Mouse (Mus musculus) left cerebral cortex, postnatal 36 days (tissue): ENCODE measurements at regions not wholly inside any gene's neighbourhood (a gene's known extent, or its start where the extent isn't known, plus 50 kb on each side); places are given as distances from the start of the nearest gene placed in this dataset.

Experiments
- DNase-seq, 2 experiments: peaks; one replicate each; pipeline ENCODE4 v3.0.0; 2021 to 2022; ENCODE audit warnings: low spot score in 2 of 2, mixed read lengths in 1 of 2
- intact Hi-C: fragments of 180-260 bp; cut with DNase I; formaldehyde crosslinking; loops from one replicate; pipeline ENCODE4 v1.15.1; 2025

- DNase-seq, result no peak
- intact Hi-C loops, result loop anchor here (5.0 kb wide), 2 partner anchors 38 to 302 kb away; no protein-coding TSS in a partner anchor
These were observed 234.6 kb downstream of the Sox4 start for GRCm38 (mm10) chr13:28718868-28719265.

DNA sequence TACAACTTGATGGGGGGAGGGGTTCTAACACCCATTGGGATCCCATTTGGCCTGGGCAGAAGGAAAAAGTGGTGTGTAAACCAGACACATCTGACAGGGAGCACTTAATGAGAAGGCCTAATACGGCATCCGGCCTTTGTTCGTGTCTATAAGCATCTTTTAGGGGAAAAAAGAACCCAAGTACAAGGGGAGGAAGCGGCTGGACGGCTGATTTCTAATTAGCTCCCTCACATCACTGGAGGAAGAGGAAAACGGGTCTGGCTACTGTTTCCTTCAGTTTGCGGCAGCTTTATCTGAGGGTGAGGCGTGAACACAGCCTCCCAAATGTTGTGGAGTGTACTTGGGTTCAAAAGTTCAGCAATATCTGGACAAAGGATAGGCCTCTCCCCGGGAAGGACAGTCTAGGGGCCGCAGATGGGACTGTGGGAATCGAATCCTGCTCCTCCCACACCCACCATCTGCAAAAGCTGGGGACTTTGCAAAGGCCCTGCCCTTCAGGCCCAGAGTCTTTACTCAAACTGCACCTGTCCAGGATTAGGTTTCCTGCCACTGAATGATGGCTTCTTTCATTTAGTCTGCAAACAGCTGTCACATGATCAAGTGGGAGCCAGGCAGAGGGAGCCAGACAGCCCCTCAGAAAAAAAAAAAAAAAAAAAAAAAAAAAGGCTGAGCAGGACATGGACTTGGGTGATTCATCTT lies 235.2 kb downstream of the Sox4 start:
- intact Hi-C loops, result loop anchor here (5.0 kb wide), 2 partner anchors 39 to 301 kb away; no protein-coding TSS in a partner anchor

DNA sequence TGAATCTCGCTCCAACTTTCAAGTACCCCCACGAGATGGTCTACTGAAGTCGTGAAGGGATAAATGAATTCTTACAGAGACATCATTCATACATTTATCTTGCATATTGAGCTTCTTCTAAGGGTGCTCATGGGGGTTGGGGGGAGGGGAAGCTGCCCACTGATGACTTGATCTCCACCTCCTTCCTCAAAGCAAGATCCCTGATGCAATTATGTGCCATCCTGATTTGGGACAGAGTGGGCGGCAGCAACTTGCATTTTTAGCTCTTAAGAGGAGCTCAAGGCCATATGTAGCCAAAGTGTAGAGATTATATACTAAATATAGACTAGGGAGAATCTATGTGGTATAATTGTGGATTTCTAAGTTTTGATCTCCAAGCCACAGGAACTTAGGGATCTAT lies 236.1 kb downstream of the Sox4 start:
- intact Hi-C loops, result loop anchor here (5.0 kb wide), 2 partner anchors 40 to 300 kb away; no protein-coding TSS in a partner anchor
- no peak for DNase-seq

More for the DNA sequence above, 235.2 kb downstream of the Sox4 start:
- DNase-seq, result no peak

DNA sequence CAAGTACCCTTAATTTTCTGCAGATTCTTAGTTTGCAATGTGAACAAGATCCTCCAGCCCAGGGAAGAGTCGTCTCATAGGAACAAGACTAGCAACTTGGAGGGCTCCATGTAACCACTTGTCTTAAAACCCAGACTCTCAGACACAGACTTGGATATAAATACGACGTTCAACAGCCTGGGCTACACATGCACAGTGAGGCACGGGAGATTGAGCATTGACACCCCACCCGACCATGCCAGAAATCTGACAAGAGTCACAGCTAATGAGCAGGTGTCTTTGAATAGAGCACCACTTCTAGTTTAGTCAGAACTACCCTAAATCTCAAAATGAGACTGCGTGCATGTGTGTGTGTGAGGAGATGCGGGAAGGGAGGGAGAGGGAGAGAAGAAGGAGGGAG lies 243.5 kb downstream of the Sox4 start:
- intact Hi-C loops, result no loop called here
- DNase-seq, result no peak

- intact Hi-C loops, result no loop called here
- no peak for DNase-seq
These were observed 252.2 kb downstream of the Sox4 start for GRCm38 (mm10) chr13:28701309-28701708.

- intact Hi-C loops, result no loop called here
These were observed 253.4 kb downstream of the Sox4 start for GRCm38 (mm10) chr13:28700081-28700480.

GRCm38 (mm10) chr13:28699490-28700032 lies 254.0 kb downstream of the Sox4 start:
- DNase-seq, result no peak
- intact Hi-C loops, result no loop called here

More at GRCm38 (mm10) chr13:28700081-28700480, 253.4 kb downstream of the Sox4 start:
- DNase-seq, result no peak

DNA sequence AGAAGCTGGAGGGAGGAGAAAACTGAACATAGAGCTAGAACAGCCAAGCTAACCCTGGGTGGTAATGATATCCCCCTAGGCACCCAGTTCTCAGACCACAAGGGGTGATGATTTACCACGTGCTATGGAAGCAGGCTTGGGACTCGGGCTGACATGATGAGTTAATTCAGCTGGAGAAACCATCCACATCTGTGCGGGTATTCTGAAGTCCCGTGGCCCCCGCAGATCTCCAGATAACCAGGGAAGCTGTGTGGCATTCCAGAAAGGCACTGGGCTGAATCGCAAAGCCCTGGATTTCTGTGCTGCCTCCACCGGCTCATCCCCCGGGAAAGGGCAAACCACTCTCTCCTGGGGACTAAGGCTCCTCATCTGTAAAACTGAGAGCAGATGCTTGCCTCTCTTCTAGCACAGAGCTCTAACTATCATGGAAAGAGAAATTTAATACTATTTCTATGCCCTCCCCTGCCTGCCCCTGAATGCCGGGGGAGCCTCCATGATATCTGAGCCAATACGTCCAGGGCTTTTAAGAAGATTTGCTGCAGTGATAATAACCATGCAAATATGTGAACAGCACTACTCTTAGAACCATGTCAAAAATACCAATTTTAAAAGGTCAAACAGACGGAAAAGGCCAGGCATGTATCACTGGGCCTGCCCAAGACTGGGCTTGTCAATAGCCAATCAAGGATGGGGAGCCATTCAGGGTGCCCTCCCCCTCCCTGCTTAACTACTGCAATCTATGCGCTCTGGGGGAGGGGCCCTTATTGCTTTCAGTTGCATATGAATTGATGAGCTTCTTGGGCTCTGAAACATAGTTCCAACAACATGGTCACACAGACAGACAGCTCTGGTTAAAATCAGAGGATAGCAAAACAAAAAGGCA lies 255.5 kb downstream of the Sox4 start:
- intact Hi-C loops, result no loop called here
- DNase-seq, result no peak

GRCm38 (mm10) chr13:28693078-28693477 lies 260.4 kb downstream of the Sox4 start:
- no peak for DNase-seq
- intact Hi-C loops, result no loop called here

- peak; percentile 27 to 40 for DNase-seq
- intact Hi-C loops, result no loop called here
These were observed 260.9 kb downstream of the Sox4 start for GRCm38 (mm10) chr13:28692587-28692986.

- intact Hi-C loops, result no loop called here
- no peak for DNase-seq
These were observed 262.9 kb downstream of the Sox4 start for GRCm38 (mm10) chr13:28690511-28691160.

- intact Hi-C loops, result no loop called here
These were observed 265.7 kb downstream of the Sox4 start for GRCm38 (mm10) chr13:28687838-28688237.

DNA sequence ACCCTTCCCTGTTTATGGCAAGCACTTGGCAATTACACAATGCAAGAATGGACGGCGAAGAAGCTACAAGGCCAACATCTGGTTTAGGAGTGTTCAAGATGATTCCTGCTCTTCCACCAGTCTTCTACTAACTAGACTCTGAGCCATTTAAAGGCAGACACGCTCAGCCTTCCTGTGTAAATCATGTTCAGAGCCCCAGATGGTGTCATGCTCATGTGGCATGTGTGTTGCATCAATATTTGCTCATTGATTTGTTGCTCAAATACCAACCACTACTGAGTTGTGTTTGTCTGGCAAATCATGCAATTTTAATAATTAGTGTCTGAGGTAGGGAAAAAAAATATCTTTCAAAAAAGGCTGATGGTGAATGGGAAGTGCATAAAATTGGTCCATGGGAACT lies 269.2 kb downstream of the Sox4 start:
- intact Hi-C loops, result no loop called here
- DNase-seq, result no peak

More at GRCm38 (mm10) chr13:28687838-28688237, 265.7 kb downstream of the Sox4 start:
- no peak for DNase-seq

- intact Hi-C loops, result no loop called here
- DNase-seq, result no peak
These were observed 273.2 kb downstream of the Sox4 start for GRCm38 (mm10) chr13:28680266-28680665.

DNA sequence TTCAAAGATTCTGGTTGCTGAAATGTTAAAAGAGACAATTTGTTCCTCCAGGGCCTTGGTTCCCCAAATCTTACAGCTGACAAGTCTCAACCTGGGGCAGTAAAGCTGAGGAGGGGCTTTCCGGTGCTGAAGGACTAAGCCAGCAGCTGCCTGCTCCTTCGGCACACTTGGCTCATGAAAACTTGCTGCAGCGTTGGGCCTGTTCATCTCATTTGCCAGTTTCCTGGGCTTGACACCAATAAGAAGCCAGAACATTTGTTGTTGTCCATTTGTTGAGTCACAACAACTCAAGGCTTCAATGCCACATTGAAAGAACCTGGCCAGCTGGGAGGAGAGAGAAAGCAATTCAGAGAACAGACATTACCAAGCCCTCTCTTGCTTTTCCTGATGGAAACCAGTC lies 279.9 kb downstream of the Sox4 start:
- intact Hi-C loops, result no loop called here

GRCm38 (mm10) chr13:28671543-28671942 lies 282.0 kb downstream of the Sox4 start:
- DNase-seq, result no peak
- intact Hi-C loops, result no loop called here

More for the DNA sequence above, 279.9 kb downstream of the Sox4 start:
- no peak for DNase-seq

DNA sequence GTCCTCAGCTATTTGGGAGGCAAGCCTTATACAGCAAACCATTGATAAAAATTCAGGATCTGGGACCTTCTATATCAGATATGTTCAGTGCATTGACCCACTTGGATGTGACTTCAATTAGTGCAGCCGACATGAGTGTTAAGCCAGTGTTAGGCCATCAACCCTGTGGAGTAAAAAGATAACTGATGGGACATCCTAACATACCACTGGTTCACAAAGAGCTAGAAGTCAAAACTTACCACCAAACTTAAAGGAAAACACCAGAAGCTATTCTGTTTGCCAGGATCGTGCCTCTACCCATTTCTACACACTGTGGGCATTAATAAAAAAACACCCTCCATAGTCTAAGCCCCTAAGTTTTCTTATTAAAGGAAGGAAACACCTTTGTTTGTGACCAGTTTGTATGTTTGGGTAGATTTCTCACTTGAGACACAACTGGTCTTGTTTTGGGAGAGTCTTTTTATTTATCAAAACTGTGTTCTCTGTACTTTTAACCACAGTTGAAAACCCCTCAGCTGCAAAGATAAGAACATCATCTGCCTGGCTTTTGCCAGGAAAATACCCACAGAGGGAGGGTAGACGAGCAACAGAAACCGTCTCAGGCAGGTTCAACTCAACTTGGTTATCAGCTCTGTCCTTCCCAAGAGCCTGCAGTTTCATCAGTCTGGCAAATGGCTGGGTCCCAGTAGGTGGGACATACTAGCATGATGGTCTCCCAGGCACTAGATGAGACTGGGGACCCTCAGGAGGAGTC lies 283.5 kb downstream of the Sox4 start:
- intact Hi-C loops, result no loop called here
- no peak for DNase-seq

DNA sequence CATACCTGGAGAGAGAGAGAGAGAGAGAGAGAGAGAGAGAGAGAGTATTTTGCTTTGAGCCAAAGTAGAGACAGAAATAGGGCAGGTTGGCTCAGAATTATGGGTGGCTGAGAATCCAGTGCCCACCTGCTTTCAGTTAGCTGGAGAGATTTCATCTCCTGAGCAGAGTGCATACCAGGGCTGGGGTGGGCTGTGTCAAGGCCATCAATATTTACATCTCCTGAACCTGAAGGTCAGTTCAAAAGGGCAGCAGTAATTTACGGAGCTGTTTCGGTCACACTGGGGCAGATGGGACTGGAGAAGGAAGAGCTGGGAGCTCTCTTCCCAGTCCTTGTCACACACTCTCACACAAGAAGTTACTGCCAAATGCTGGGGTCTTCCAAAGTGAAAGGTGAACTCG lies 286.7 kb downstream of the Sox4 start:
- no peak for DNase-seq
- intact Hi-C loops, result no loop called here

DNA sequence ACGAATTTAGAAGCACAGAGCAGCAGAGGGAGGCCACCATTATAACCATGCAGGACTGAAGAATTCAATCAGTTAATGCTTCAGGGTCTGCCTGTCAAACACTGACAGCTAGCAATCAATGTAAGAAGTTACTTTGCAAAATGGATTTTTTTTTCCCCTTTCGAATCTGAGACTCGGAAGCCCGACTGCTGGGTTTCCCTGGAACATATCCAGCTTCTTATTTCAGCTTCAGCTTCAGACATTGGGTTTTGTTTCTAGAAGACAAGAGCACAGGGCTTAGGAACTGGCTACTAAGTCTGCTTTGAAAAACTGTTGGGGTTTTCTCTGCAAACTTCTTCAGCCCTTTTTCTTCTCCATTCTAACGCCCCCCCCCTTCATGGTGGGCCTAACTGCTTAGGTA lies 288.4 kb downstream of the Sox4 start:
- intact Hi-C loops, result no loop called here
- DNase-seq, result no peak
